Mouse (Mus musculus): ENCODE data around the gene Cwc25.

DNA sequence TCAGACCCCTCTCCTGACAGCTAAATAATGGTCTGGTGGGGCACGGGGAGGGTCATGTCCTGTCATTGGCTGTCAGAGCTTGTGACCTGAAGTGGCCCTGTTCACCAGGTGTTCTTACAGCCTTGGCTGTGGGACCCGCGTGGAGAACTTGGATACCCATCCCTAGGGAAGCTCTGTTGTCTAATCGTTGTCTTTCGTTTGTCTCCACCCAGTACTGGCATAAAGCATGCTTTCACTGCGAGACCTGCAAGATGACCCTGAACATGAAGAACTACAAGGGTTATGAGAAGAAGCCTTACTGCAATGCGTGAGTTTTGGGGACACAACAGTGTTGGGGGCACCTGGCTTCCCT lies 40.2 kb upstream of the Cwc25 start:
- TF ChIP-seq POLR2A (IDR thresholded peaks at IDR 0.05; ENCODE audit: low read depth, low read length) (no peak), CTCF (IDR thresholded peaks at IDR 0.05; ENCODE audit: extremely low read depth, insufficient read length, insufficient replicate concordance, low read depth, low read length) (no peak)
